Mouse (Mus musculus) embryonic facial prominence, embryonic 13.5 days (tissue): ENCODE measurements around the gene Wdr73. TPM values are rescaled to one million over a fixed set of nuclear protein-coding genes. Genes with fewer than 3 reads are reported as not detected.

Source experiments
- ATAC-seq: fragments of 200-750 bp; cut with Nextera tagmentation; 2 replicates; pipeline ENCODE4 v1.8.0; 2017; ENCODE audit warnings: low read depth; ENCODE audit not compliant: insufficient number of reproducible peaks, insufficient read depth, low FRiP score, low TSS enrichment
- H3K27ac ChIP-seq: fragments of 300-500 bp; sonication (generic); 2 replicates; pipeline ENCODE4 v1.5.1; 2015; ENCODE audit warnings: moderate library complexity, mild to moderate bottlenecking, inconsistent platforms
- H3K27me3 ChIP-seq: fragments of 300-500 bp; sonication (generic); 2 replicates; pipeline ENCODE4 v1.6.1; 2015; ENCODE audit warnings: mild to moderate bottlenecking, inconsistent platforms
- H3K36me3 ChIP-seq: fragments of 300-500 bp; sonication (generic); 2 replicates; pipeline ENCODE4 v1.6.1; 2015; ENCODE audit warnings: mild to moderate bottlenecking, inconsistent platforms
- H3K4me1 ChIP-seq: fragments of 300-500 bp; sonication (generic); 2 replicates; pipeline ENCODE4 v1.6.1; 2015; ENCODE audit warnings: inconsistent platforms
- H3K4me2 ChIP-seq: fragments of 300-500 bp; sonication (generic); 2 replicates; pipeline ENCODE4 v1.6.1; 2015; ENCODE audit warnings: moderate library complexity, mild to moderate bottlenecking, inconsistent platforms
- H3K4me3 ChIP-seq: fragments of 300-500 bp; sonication (generic); 2 replicates; pipeline ENCODE4 v1.5.1; 2015; ENCODE audit warnings: mild to moderate bottlenecking, inconsistent platforms
- H3K9ac ChIP-seq: fragments of 300-500 bp; sonication (generic); 2 replicates; pipeline ENCODE4 v1.6.1; 2015; ENCODE audit warnings: mild to moderate bottlenecking, inconsistent platforms
- H3K9me3 ChIP-seq: fragments of 300-500 bp; sonication (generic); 2 replicates; pipeline ENCODE4 v1.6.1; 2016; ENCODE audit warnings: inconsistent platforms
- WGBS: fragments of 180-500 bp; shearing (Covaris S2); methylation state at CpG from one replicate; pipeline ENCODE4 v1.1.7; 2015; ENCODE audit warnings: mixed read lengths; 5-methylcytosine and 5-hydroxymethylcytosine counted together
- polyA plus RNA-seq: library from polyadenylated mRNA; unstranded; fragments of >200 nt; fragmentation: Nextera tagmentation; extraction: Ambion mirVana; gene quantifications from 2 replicates; pipeline ENCODE4 v1.2.1, GENCODE M21; 2015

Wdr73 gene
- polyA plus RNA-seq, 1 experiment from 2014 or later: 33.0 TPM

GRCm38 (mm10) chr7:80917916-80918465, 16.9 kb upstream of the Wdr73 start:
- Histone ChIP-seq H3K9ac (no peak overlapping the region), H3K36me3 (peaks cover 81% of the 10 kb centered on the region), H3K27ac (no peak overlapping the region), H3K4me1 (no peaks in the 10 kb centered on the region), H3K9me3 (no peaks in the 10 kb centered on the region), H3K27me3 (no peaks in the 10 kb centered on the region), H3K4me2 (no peak overlapping the region), H3K4me3 (no peak overlapping the region)
- ATAC-seq: no peak
- WGBS: 85% methylated on average over 4 of the region's 4 CpGs

- Histone ChIP-seq H3K27ac (no peak overlapping the region), H3K27me3 (no peaks in the 10 kb centered on the region), H3K4me3 (no peak overlapping the region), H3K9me3 (no peaks in the 10 kb centered on the region), H3K9ac (no peak overlapping the region), H3K4me1 (no peaks in the 10 kb centered on the region), H3K4me2 (no peak overlapping the region), H3K36me3 (peaks cover 85% of the 10 kb centered on the region)
- 82% methylated on average over 8 of the region's 8 CpGs for WGBS
- ATAC-seq: no peak
Measured at GRCm38 (mm10) chr7:80912496-80912895, 11.4 kb upstream of the Wdr73 start.

- Histone ChIP-seq H3K4me2 (no peak overlapping the region), H3K27ac (no peak overlapping the region), H3K9me3 (no peaks in the 10 kb centered on the region), H3K27me3 (no peaks in the 10 kb centered on the region), H3K9ac (no peak overlapping the region), H3K4me1 (no peaks in the 10 kb centered on the region), H3K36me3 (peaks cover 81% of the 10 kb centered on the region), H3K4me3 (no peak overlapping the region)
- ATAC-seq: no peak
- 82% methylated on average over 7 of the region's 7 CpGs for whole genome bisulfite sequencing
Measured at GRCm38 (mm10) chr7:80911053-80911452, 10.0 kb upstream of the Wdr73 start.

GRCm38 (mm10) chr7:80904921-80905515, 3.9 kb upstream of the Wdr73 start, which contains the start of gene Nmb:
Gene Nmb (minus strand): TSS chr7:80905076.
- 4% methylated on average over 19 of the region's 19 CpGs for WGBS
- H3K36me3 ChIP-seq: peaks cover 34% of the 10 kb centered on the region
- no peaks in the 10 kb centered on the region for H3K27me3 ChIP-seq
- H3K4me2 ChIP-seq: peak within 1 kb of the TSS; percentile 92
- H3K27ac ChIP-seq: peak within 1 kb of the TSS; percentile 41; the same call in 1 of the 2 replicates
- H3K9me3 ChIP-seq: no peaks in the 10 kb centered on the region
- peak within 1 kb of the TSS; percentile 53 for H3K4me3 ChIP-seq
- peak; percentile 69 for ATAC-seq
- peak within 1 kb of the TSS; percentile 74 for H3K9ac ChIP-seq
- H3K4me1 ChIP-seq: peaks cover 24% of the 10 kb centered on the region

- 83% methylated on average over 11 of the region's 11 CpGs for WGBS
- H3K9ac ChIP-seq: peak overlapping the region; percentile 74
- peaks cover 27% of the 10 kb centered on the region for H3K36me3 ChIP-seq
- H3K4me1 ChIP-seq: peaks cover 24% of the 10 kb centered on the region
- H3K9me3 ChIP-seq: no peaks in the 10 kb centered on the region
- peak overlapping the region; percentile 53 for H3K4me3 ChIP-seq
- no peak overlapping the region for H3K27ac ChIP-seq
- H3K27me3 ChIP-seq: no peaks in the 10 kb centered on the region
- ATAC-seq: no peak
- H3K4me2 ChIP-seq: peak overlapping the region; percentile 92
Measured at GRCm38 (mm10) chr7:80903625-80904422, 2.8 kb upstream of the Wdr73 start.

GRCm38 (mm10) chr7:80901541-80902274, 639 bp upstream of the Wdr73 start:
- Histone ChIP-seq H3K27me3 (no peaks in the 10 kb centered on the region), H3K9me3 (no peaks in the 10 kb centered on the region), H3K4me2 (peak overlapping the region; percentile 90), H3K4me1 (peaks cover 24% of the 10 kb centered on the region), H3K27ac (peak overlapping the region; percentile 78), H3K36me3 (peaks cover 29% of the 10 kb centered on the region), H3K9ac (peak overlapping the region; percentile 83), H3K4me3 (peak overlapping the region; percentile 82)
- ATAC-seq: no peak
- WGBS: 31% methylated on average over 15 of the region's 15 CpGs

- Histone ChIP-seq H3K27me3 (no peaks in the 10 kb centered on the region), H3K4me2 (no peak overlapping the region), H3K36me3 (peaks cover 56% of the 10 kb centered on the region), H3K4me1 (peaks cover 11% of the 10 kb centered on the region), H3K9ac (no peak overlapping the region), H3K9me3 (no peaks in the 10 kb centered on the region), H3K4me3 (no peak overlapping the region), H3K27ac (no peak overlapping the region)
- ATAC-seq: no peak
- 92% methylated on average over 4 of the region's 4 CpGs for WGBS
Measured at GRCm38 (mm10) chr7:80897721-80898120, 3.3 kb downstream of the Wdr73 start.

GRCm38 (mm10) chr7:80897134-80897533, 3.9 kb downstream of the Wdr73 start:
- Histone ChIP-seq H3K9ac (no peak overlapping the region), H3K27me3 (no peaks in the 10 kb centered on the region), H3K27ac (no peak overlapping the region), H3K4me1 (peaks cover 11% of the 10 kb centered on the region), H3K9me3 (no peaks in the 10 kb centered on the region), H3K36me3 (peaks cover 62% of the 10 kb centered on the region), H3K4me2 (no peak overlapping the region), H3K4me3 (no peak overlapping the region)
- WGBS: 90% methylated on average over 7 of the region's 7 CpGs
- no peak for ATAC-seq

GRCm38 (mm10) chr7:80894815-80895519, 6.1 kb downstream of the Wdr73 start:
- H3K36me3 ChIP-seq: peaks cover 82% of the 10 kb centered on the region
- no peak overlapping the region for H3K4me2 ChIP-seq
- H3K4me1 ChIP-seq: peaks cover under 1% of the 10 kb centered on the region; the same call in 1 of the 2 replicates
- H3K27me3 ChIP-seq: no peaks in the 10 kb centered on the region
- H3K4me3 ChIP-seq: no peak overlapping the region
- no peak for ATAC-seq
- H3K27ac ChIP-seq: no peak overlapping the region
- H3K9me3 ChIP-seq: no peaks in the 10 kb centered on the region
- no peak overlapping the region; the same call in 1 of the 2 replicates for H3K9ac ChIP-seq
- WGBS: 90% methylated on average over 14 of the region's 14 CpGs

- H3K9ac ChIP-seq: no peak overlapping the region
- no peaks in the 10 kb centered on the region for H3K27me3 ChIP-seq
- peaks cover 8% of the 10 kb centered on the region for H3K4me1 ChIP-seq
- peaks cover 87% of the 10 kb centered on the region for H3K36me3 ChIP-seq
- no peak for ATAC-seq
- 85% methylated on average over 7 of the region's 7 CpGs for WGBS
- H3K4me3 ChIP-seq: no peak overlapping the region
- no peak overlapping the region for H3K4me2 ChIP-seq
- no peak overlapping the region for H3K27ac ChIP-seq
- no peaks in the 10 kb centered on the region for H3K9me3 ChIP-seq
Measured at GRCm38 (mm10) chr7:80894196-80894595, 6.9 kb downstream of the Wdr73 start.

- Histone ChIP-seq H3K4me2 (no peak overlapping the region), H3K4me3 (no peak overlapping the region), H3K27ac (no peak overlapping the region), H3K4me1 (peaks cover 12% of the 10 kb centered on the region), H3K36me3 (peaks cover 84% of the 10 kb centered on the region), H3K27me3 (no peaks in the 10 kb centered on the region), H3K9ac (0 out of 2 replicates have a peak overlapping the region, but pooled peaks have one; percentile 27), H3K9me3 (no peaks in the 10 kb centered on the region)
- ATAC-seq: no peak
- 87% methylated on average over 6 of the region's 6 CpGs for WGBS
Measured at GRCm38 (mm10) chr7:80893753-80894129, 7.3 kb downstream of the Wdr73 start.
